Mouse (Mus musculus) C2C12 (cell line): Measurements from ENCODE around the gene Rnf220. TPM values are rescaled to one million over a fixed set of nuclear protein-coding genes. Genes with fewer than 3 reads are reported as not detected.
"Not testable (repeated sequence)": the region's sequence is repeated elsewhere in the genome, so short reads cannot be mapped to it uniquely, and the experiment has no call there.

Experiments used
- H3K27me3 ChIP-seq: one replicate; pipeline ENCODE4 v1.6.1; 2011; ENCODE audit not compliant: control insufficient read depth, insufficient read depth, insufficient read length
- H3K36me3 ChIP-seq: one replicate; pipeline ENCODE4 v1.6.1; 2011; ENCODE audit not compliant: control insufficient read depth, insufficient read depth
- H3K4me3 ChIP-seq: one replicate; pipeline ENCODE4 v1.5.1; 2011; ENCODE audit warnings: mild to moderate bottlenecking, control low read depth; ENCODE audit not compliant: poor library complexity, insufficient read depth, severe bottlenecking
- H3K79me2 ChIP-seq: one replicate; pipeline ENCODE4 v1.6.1; 2011; ENCODE audit not compliant: control insufficient read depth, insufficient read depth
- H3K79me3 ChIP-seq: one replicate; pipeline ENCODE4 v1.6.1; 2011; ENCODE audit warnings: low read depth, control low read depth
- H3ac ChIP-seq: one replicate; pipeline ENCODE3; 2011; ENCODE audit warnings: low read depth; ENCODE audit not compliant: control insufficient read depth, insufficient read length
- CEBPB ChIP-seq: IDR thresholded peaks from one replicate; pipeline ENCODE4 v1.6.1; 2011; ENCODE audit warnings: low read depth, mild to moderate bottlenecking, control low read depth, moderate library complexity
- CTCF ChIP-seq: IDR thresholded peaks from one replicate; pipeline ENCODE4 v1.5.1; 2011; ENCODE audit not compliant: control insufficient read depth, insufficient read depth, insufficient read length
- FOSL1 ChIP-seq: IDR thresholded peaks from one replicate; pipeline ENCODE4 v1.8.0; 2011; ENCODE audit warnings: mild to moderate bottlenecking, low read length; ENCODE audit not compliant: poor library complexity, insufficient read depth, severe bottlenecking
- MAX ChIP-seq: IDR thresholded peaks from one replicate; pipeline ENCODE4 v1.6.1; 2011; ENCODE audit warnings: mild to moderate bottlenecking, control low read depth
- MYOD1 ChIP-seq: IDR thresholded peaks from one replicate; pipeline ENCODE4 v1.6.1; 2011; ENCODE audit warnings: low read depth; ENCODE audit not compliant: control insufficient read depth, insufficient read length
- MYOG ChIP-seq: IDR thresholded peaks from one replicate; pipeline ENCODE4 v1.6.1; 2011; ENCODE audit not compliant: control insufficient read depth, insufficient read length; ENCODE audit errors: extremely low read depth
- USF1 ChIP-seq: IDR thresholded peaks from one replicate; pipeline ENCODE4 v1.6.1; 2011; ENCODE audit warnings: low read depth, mild to moderate bottlenecking, control low read depth, moderate library complexity
- polyA plus RNA-seq: library from polyadenylated mRNA; unstranded; fragments of >200 nt; fragmentation: generic; extraction: Trizol; gene quantifications from one replicate; pipeline ENCODE4 v1.2.1, GENCODE M21; 2012; ENCODE audit warnings: missing spikeins

Gene Rnf220
- polyA plus RNA-seq, 1 experiment: 61.2 TPM

DNA sequence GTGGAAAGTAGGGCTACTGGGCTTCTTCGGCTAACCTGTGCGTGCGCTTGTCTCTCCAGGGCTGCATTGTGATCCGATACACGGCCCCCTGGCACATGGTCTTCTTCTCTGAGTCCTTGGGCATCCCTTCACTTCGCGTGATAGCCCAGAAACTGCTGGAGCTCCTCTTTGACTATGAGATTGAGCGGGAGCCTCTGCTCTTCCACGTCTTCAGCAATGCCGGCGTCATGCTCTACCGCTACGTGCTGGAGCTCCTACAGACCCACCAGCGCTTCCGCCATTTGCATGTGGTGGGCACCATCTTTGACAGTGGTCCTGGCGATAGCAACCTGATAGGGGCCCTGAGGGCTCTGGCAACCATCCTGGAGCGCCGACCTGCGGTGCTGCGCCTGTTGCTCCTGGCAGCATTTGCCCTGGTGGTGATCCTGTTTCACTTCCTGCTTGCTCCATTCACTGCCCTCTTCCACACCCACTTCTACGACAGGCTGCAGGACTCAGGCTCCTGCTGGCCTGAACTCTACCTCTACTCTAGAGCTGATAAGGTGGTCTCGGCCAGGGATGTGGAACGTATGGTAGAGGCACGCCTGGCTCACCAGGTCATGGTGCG is 228.9 kb downstream of the Rnf220 start:
- Histone ChIP-seq H3K4me3 (no peak overlapping the region), H3K36me3 (peaks cover 11% of the 10 kb centered on the region), H3ac (no peak overlapping the region), H3K79me2 (no peaks in the 10 kb centered on the region), H3K79me3 (no peaks in the 10 kb centered on the region), H3K27me3 (no peaks in the 10 kb centered on the region)
- TF ChIP-seq MYOD1 (no peak), USF1 (no peak), CTCF (no peak), CEBPB (no peak), MYOG (no peak), MAX (no peak), FOSL1 (no peak)

DNA sequence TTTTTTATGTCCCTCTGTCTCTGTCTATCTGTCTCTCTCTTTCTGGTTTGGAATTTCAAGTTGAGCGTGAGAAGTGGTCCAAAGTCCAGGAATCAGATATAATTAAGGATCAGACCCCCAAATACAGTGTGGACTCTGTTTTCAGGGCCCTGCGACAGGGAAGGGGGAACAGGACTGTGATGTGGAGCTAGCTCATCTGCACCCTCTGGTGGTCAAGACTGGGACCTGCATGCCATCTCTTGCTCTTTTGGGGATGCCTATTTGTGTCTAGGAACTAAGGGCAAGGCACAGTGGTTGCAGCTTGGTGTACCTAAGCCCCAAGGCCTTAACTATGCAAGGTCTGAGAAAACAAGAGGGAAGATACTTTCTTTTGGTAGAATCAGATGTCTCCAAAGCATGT is 229.6 kb downstream of the Rnf220 start:
- Histone ChIP-seq H3K4me3 (no peak overlapping the region), H3K79me3 (no peaks in the 10 kb centered on the region)
- TF ChIP-seq FOSL1 (no peak), CTCF (peak; percentile 80)

DNA sequence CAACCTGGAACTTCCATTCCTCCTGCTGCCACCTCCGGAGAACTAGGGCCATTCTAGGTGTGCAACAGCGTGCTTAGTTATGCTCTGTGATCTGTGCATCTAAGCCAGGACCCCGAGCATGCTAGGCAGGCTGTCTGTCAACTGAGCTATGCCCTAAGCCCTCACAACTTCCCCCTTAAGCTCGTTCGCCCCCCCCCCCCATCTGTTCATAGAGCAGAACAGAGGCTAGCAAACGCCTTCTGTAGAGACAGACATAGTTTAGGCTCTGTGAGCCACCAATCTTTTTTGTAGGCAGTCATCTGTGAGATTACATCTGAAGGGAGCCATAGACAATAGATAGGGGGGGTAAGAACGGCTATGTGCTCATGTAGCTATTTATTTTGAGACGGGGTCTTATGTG is 233.9 kb downstream of the Rnf220 start:
- Histone ChIP-seq H3ac (no peak overlapping the region), H3K27me3 (peaks cover 3% of the 10 kb centered on the region), H3K79me2 (no peaks in the 10 kb centered on the region), H3K4me3 (no peak overlapping the region), H3K36me3 (no peaks in the 10 kb centered on the region), H3K79me3 (no peaks in the 10 kb centered on the region)
- TF ChIP-seq MYOG (no peak), MAX (no peak), CEBPB (no peak), FOSL1 (no peak), CTCF (no peak), MYOD1 (no peak), USF1 (no peak)

More for the DNA sequence above, 229.6 kb downstream of the Rnf220 start:
- H3K79me2 ChIP-seq: no peaks in the 10 kb centered on the region
- H3K27me3 ChIP-seq: peaks cover 3% of the 10 kb centered on the region
- no peak overlapping the region for H3ac ChIP-seq
- peaks cover 5% of the 10 kb centered on the region for H3K36me3 ChIP-seq

DNA sequence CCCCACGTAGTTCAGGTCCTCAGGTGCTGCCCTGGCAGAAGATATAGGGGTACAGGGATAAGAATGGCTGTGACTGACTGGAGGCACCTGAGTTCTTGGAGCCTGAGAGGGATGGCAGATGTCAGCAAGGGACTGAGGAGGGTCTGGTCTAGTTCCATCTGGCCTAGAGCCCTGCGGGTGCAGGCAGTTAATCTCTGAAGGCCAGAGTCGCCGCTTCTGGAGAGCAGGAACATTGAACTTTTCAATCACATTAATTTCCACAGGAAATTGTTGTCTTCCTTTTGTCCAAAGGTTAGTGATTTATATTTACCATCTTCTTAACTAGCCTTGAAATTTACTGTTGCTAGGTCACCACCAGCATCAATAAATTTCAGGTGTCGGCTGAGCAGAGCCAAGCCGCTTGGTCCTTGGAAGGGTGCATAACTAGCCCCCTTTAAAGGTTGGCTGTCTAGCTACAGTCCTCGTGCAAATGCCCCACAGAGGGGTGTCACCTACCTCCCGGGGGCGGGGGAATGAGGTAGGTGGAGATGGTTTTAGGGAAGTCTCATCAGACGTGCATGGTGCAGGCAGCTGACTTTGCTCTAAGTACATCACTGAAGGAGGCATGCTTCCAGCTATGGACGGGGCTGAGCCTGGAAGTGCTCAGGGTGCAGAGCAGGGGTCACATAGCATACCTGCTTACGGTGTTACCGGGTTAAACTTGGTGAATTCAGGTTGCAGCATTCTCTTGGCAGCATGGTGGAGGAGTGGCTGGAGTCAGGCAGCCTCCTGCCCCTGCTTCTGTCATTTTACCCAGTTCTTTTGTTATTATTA is 234.5 kb downstream of the Rnf220 start:
- Histone ChIP-seq H3K4me3 (no peak overlapping the region), H3ac (no peak overlapping the region), H3K79me2 (no peaks in the 10 kb centered on the region), H3K27me3 (peaks cover 3% of the 10 kb centered on the region), H3K36me3 (no peaks in the 10 kb centered on the region), H3K79me3 (no peaks in the 10 kb centered on the region)
- TF ChIP-seq MYOG: no peak
- no peak for TF ChIP-seq MAX
- TF ChIP-seq FOSL1: no peak
- no peak for TF ChIP-seq USF1
- TF ChIP-seq CEBPB: no peak
- no peak for TF ChIP-seq CTCF
- no peak for TF ChIP-seq MYOD1

DNA sequence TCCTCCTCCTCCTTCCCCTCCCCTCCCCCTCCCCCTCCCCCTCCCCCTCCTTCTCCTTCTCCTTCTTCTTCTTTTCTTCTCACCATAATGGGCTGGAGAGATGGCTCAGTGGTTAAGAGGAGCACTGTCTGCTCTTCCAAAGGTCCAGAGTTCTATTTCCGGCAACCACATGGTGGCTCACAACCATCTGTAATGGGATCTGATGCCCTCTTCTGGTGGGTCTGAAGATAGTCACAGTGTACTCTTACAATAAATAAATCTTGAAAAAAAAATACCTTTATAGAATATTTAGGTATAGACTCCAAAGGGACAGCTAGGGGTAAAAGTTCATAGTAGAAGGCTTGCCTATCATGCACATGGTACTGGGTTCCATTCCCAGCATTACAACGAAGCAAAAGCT is 235.6 kb downstream of the Rnf220 start:
- H3K79me2 ChIP-seq: no peaks in the 10 kb centered on the region
- no peak for TF ChIP-seq FOSL1
- TF ChIP-seq MYOG: no peak
- TF ChIP-seq MAX: no peak
- no peak for TF ChIP-seq CEBPB
- no peak for TF ChIP-seq MYOD1
- no peak for TF ChIP-seq USF1
- TF ChIP-seq CTCF: no peak
- no peak overlapping the region for H3ac ChIP-seq
- no peaks in the 10 kb centered on the region for H3K36me3 ChIP-seq
- H3K79me3 ChIP-seq: no peaks in the 10 kb centered on the region
- no peak overlapping the region for H3K4me3 ChIP-seq
- peaks cover 3% of the 10 kb centered on the region for H3K27me3 ChIP-seq

DNA sequence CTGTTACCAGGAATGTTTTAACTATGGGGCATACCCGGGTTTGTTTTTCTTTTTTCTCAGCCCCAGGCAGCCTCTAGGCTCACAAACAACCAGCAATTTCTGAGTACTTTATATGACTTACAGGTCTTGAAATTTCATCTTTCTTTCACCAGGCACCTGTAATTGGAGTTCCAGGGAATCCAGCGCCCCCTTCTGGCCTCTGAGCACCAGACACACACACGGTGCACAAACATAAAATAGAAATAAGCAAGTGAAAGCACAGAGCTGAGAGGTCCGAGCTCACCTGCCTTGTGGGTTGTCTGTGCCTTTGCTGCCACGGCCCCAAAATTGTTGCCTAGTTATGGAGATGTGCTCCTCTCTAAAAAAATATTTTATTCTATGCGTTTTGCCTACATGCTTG is 236.9 kb downstream of the Rnf220 start:
- not testable (repeated sequence) for H3K79me3 ChIP-seq, H3K36me3 ChIP-seq, H3K4me3 ChIP-seq, H3ac ChIP-seq, H3K79me2 ChIP-seq, H3K27me3 ChIP-seq
